Mouse (Mus musculus): ENCODE results near the gene A830005F24Rik. TPM values are rescaled to one million over a fixed set of nuclear protein-coding genes. Genes with fewer than 3 reads are reported as not detected.

A830005F24Rik gene
- polyA plus RNA-seq, 1 experiment from 2014 or later = 1.8 TPM

- DNase-seq (ENCODE audit: low read depth, low spot score) = no peak
These were observed 48.1 kb downstream of the A830005F24Rik start for GRCm38 (mm10) chr13:48561481-48561880.

GRCm38 (mm10) chr13:48562336-48562735 is 49.0 kb downstream of the A830005F24Rik start:
- no peaks in the 10 kb centered on the region for H3K27me3 ChIP-seq
- ATAC-seq = no peak
- DNase-seq (ENCODE audit: low read depth, low spot score) = no peak
- in situ Hi-C loops (cut with MboI; ENCODE audit: low pct_unique_long_range_greater_than_20kb) = no loop called here
- TF ChIP-seq CTCF (IDR thresholded peaks at IDR 0.05) = no peak
- ChIA-PET CTCF (interaction anchor here (0.8 to 1.7 kb wide), 4 partner anchors 10 to 34 kb away, joined by 3 to 4 read pairs (median 4); no protein-coding TSS in a partner anchor), POLR2A (no interaction called here)

More at GRCm38 (mm10) chr13:48561481-48561880, 48.1 kb downstream of the A830005F24Rik start:
- ATAC-seq = no peak
- ChIA-PET POLR2A (no interaction called here), CTCF (interaction anchor here (0.7 to 1.3 kb wide), 3 partner anchors 9 to 22 kb away, joined by 3 to 4 read pairs (median 3); no protein-coding TSS in a partner anchor)
- in situ Hi-C loops (cut with MboI; ENCODE audit: low pct_unique_long_range_greater_than_20kb) = no loop called here
- H3K27me3 ChIP-seq = no peaks in the 10 kb centered on the region
- TF ChIP-seq CTCF (IDR thresholded peaks at IDR 0.05) = no peak

Other genes with a start within 250 kb of the A830005F24Rik start
- gene Zfp169, start 119 bp upstream of the A830005F24Rik start, polyA plus RNA-seq (2021) = 5.6 TPM
- 8.9 TPM for gene Ptpdc1, start 112.1 kb downstream of the A830005F24Rik start, polyA plus RNA-seq (2021)
- gene Barx1, start 149.4 kb downstream of the A830005F24Rik start, polyA plus RNA-seq (2021) = not detected